Mouse (Mus musculus) embryo, embryonic 11 days (tissue): ENCODE measurements at regions not wholly inside any gene's neighbourhood (a gene's known extent, or its start where the extent isn't known, plus 50 kb on each side); places are given as distances from the start of the nearest gene placed in this dataset.

Experiments used
- DNase-seq: peaks from one replicate; pipeline ENCODE4 v3.0.0-alpha.2; 2015

DNA sequence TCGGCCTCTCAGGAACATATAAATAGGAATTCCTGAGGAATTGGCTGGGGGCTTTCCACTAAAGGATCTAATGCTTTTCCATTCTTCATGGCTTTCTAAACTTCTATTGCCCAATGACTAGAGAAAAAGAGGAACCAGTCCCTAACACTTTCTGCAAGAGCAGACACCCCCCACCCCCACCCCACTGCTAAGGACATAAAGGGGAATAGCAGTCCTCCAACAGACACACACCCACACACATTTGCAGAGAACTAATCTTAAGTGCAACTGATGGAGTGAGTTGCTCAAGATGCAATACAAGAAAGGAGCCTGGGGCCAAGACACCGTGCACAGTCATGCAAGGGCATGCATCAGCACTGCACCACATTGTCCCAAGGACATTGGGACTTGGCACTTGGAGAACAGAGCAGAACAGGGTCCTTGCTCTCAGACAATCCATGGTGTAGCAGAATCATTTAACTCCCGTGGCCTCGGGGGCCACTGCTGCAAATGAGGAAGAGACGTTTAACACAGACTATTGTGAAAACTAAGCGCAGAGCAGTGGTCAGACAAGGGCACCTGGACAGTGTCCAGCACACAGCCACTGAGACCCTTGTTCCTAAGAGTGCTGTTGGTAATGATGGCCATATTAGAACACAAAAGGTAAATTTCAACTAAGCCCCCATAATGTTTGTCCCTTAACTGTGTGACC lies 161.1 kb downstream of the Xpnpep1 start:
- no peak for DNase-seq

DNA sequence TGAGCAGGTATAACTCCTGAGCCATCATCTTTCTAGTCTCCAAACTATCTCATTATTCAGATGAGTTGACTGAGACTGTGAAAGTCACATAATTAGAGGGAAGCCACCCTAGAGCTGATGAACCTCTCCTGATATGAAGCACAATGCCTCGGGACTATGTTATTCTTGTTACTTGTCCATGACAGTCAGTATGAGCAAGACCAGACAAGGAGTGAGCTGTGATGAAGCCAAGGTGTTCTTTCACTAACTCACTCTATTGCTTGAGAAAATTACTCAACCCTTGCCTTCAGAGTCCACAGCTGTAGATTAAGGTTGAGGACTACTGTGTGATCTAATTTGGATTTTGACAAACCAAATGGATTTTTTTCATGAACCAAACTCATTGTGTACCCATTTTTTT lies 173.4 kb downstream of the Xpnpep1 start:
- no peak for DNase-seq

DNA sequence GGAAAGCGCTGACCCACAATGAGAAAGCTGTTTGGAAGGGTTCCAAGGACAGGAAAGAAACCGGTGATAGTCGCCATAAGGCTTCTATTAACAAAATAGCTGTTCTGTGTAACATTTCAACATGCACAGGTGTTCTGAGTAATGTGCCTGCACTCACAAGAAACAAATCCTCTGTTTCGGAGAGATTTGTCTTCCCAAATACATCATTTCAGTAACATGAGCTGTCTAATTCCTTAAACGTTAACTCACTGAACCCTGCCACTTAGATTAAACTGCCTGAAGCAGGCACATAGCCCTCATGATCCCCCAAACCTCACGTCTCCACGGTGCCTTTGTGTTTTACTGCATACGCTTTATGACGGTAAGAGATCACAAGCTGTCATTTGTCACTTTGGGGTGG lies 178.4 kb downstream of the Xpnpep1 start:
- DNase-seq, result peak; percentile 26

DNA sequence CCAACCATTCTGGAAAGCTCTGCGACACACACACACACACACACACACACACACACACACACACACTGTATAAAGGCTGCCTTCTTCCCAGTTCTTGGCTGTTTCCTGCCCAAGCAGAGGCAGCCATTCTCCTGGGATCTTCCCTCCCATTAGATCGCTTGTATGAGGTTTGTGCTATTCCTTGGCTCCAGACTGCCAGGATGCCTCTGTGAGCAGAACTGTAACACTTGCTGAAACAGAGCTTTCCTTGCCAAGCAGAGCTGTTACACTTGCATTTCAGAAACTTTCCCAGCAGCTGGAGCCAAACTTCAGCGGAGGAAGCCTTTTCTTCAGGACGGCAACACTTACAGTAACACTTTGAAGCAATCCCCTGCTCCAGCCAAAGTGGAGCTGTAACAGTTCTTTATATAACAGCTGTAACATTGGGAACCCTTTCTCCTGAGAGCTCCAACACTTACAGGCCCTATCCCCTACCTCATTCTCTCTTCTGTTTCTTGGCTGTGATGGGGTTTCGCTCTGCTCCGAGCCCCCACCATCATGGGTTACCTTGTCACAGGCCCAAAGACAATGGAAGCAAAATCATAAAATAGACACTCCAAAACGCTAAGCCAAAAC lies 185.8 kb downstream of the Xpnpep1 start:
- DNase-seq, result no peak

DNA sequence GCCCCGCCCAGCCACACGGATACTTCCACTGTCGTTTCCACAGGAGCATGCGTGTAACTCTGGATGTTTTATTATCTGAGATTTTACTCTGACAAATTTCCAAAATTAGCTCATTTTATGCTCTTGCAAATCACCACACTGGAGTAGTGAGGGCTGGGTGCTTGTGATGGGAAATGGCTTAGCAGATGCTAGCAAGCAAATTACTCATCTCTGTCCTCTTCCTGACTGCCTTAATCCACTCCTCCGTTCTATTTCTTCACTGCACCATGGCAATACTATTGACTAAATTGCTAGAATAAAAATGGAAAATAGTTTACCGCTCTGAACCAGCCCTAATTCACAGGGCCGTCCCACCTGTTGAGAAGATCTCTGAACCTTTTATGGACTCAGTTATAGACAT lies 223.8 kb downstream of the Xpnpep1 start:
- no peak for DNase-seq

DNA sequence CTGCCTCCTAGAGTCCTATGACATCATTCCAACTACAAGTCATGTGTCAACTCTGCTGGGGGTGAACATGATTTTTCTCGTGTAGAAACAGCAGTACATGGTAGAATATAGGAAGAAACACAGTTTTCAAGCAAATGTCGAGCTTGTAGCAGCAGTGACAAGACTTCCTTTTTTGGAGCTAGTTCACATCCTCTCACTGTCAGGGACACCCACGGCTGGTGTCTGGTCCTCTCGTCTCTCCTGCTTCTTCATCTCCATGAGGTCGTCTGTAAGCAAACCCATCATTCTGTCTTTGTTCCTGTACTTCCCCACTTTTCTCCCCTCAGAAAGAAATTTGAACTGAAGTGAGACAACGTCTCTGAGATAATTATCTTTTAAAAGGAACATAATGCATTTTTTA lies 228.0 kb downstream of the Xpnpep1 start:
- DNase-seq, result no peak

DNA sequence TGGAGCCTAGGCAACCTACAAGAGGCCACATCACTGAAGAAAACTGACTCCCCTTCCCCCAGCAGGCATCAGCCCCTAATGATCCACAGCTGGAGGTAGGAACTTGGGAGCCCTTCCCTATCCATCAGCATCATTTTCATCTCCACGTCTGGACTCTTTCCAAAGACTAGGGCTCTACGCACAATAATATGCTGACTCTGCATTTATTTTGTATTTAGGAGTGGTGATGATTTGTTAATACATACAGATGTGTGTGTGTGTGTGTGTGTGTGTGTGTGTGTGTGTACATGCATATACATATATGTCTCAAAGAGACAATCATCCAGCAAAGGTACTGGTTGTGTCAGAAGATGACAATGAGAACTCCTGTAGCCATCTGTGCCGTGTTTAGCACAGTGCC lies 251.2 kb downstream of the Xpnpep1 start:
- no peak for DNase-seq

DNA sequence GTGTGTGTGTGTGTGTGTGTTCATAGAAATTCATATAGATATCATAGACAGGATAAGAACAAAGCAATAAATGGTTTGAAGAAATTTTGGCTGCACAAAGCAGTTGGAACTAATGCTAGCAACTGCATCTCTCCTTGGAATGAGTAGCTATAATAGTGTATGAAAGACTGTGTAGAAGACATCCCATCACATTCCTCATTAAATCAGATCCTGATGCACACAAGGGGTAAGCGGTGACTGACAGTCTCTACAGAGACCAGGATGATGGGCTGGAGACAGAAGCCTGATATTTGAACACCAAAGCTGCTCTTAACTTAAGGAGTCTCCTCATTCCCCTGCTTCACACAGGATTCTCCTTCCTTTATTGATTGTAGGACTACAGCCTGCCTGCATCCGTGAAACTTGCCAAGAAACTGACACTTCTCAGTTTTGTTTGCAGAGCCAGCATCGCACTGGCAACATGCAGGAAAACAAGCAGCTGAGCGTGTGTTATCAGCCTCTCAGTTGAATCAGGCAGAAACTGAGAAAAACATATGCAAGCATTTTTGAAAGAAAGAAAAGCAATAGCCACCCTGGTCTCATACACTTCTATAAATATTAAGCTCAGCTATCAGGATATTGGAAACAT lies 271.1 kb downstream of the Xpnpep1 start:
- no peak for DNase-seq

DNA sequence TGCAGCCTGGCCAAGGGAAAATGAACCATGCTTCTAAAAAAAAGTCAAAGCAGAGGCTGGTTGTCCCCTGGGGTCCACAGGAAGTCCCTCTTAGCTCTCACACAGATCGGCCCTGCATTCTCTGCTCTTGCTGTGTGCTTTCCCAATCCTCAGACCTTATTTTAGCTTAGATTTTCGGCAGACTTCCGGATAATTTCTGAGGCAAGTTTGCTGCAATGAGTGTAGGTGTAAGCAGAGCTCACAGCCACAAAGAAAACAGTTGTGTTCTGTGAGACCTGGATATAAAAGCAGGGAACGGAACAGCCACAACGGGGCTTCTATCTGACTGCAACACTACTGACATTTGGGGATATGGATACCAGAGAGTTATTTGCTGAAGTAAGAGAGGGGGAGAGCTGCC lies 271.9 kb downstream of the Xpnpep1 start:
- DNase-seq, result no peak

DNA sequence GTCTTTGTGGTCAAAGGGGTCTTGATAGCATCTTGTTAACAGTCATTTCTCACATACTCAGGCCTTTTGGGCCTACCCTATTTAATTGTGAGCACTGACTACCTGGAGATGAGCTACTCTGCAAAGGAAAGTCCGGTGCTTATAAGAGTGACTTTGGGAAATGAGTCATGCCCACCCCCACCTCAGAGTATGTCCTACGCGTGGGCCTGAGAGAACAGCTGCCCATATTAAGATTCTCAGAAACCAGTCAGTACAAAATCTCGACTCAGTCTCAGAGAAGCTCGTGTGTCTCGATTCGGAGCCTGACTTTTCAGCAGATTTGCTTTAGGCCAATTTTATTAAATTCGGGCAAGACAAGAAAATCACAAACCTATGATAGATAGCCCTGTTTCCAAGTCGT lies 301.1 kb downstream of the Xpnpep1 start:
- DNase-seq, result no peak

DNA sequence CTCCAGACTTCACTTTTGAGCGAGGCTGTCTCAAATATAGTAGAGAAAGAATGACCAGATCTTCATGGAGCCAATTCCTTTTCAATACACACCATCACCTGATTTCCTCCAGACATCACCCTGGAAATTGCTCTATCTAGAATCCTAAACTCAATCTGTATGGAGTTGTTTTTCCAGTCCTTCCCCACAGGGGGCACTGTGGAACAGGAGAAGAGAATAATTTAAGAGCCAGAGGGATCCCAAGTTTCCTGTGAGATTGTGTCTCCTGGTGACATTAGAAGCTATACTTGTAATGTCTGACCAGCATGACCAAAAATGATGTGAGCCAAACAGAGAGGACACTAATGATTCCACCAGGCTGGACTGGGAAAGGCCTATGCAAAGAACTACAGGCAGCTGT lies 318.2 kb downstream of the Xpnpep1 start:
- no peak for DNase-seq

DNA sequence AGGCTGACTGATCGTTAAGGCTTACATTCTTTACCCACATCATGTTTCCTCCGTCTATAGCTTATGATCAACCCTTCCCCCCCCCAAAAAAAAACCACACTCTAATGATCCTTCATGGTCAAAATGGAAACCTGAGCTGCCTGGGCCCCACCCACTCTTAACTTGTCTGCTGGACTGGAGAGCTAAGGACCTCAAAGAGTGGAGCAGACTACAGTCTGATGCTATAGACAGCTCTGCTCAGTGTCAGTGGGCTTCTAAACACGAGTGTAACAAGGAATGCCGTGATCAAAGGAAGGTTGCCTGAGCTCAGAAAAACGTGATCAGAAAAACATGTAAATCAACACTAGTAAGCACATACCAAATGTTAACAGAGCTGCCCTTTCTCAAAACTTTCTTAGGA lies 324.7 kb downstream of the Xpnpep1 start:
- no peak for DNase-seq

DNA sequence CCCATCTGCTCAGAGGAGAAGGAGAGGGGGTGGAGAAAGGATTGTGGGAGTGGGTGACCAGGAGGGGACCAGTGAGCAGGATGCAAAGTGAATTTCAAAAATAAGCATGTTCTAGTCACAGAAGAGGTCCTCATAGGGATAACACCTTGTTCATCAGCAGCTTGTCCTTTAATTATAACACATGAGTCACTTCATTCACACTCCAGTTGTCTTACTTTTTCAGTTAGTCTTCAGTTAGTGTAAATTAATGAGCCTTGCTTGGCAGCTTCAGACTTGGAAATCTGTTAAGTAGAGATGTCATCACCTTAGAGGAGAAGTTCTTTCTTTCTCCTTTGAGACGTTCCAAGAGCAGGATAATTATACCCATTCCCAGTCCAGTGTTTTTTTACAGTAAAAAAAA lies 332.3 kb downstream of the Xpnpep1 start:
- no peak for DNase-seq

DNA sequence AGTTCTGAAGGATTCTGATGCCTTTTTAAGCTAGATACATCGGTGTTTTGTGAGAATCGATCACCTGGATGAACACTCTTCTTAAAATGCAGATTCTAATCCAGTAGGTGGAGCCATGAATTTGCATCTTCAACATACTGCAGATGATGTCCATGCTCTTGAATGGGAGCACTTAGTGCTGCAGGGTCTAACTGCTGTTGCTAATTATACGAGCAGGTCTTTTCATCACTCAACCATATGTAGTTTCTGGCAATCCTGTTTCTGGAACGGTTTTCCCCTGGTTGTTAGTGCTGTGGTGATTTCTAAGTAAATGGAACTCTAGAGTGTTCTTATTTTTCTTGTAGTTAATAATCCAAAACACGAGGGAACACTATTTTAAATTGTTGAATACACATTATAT lies 379.0 kb downstream of the Xpnpep1 start:
- DNase-seq, result no peak

DNA sequence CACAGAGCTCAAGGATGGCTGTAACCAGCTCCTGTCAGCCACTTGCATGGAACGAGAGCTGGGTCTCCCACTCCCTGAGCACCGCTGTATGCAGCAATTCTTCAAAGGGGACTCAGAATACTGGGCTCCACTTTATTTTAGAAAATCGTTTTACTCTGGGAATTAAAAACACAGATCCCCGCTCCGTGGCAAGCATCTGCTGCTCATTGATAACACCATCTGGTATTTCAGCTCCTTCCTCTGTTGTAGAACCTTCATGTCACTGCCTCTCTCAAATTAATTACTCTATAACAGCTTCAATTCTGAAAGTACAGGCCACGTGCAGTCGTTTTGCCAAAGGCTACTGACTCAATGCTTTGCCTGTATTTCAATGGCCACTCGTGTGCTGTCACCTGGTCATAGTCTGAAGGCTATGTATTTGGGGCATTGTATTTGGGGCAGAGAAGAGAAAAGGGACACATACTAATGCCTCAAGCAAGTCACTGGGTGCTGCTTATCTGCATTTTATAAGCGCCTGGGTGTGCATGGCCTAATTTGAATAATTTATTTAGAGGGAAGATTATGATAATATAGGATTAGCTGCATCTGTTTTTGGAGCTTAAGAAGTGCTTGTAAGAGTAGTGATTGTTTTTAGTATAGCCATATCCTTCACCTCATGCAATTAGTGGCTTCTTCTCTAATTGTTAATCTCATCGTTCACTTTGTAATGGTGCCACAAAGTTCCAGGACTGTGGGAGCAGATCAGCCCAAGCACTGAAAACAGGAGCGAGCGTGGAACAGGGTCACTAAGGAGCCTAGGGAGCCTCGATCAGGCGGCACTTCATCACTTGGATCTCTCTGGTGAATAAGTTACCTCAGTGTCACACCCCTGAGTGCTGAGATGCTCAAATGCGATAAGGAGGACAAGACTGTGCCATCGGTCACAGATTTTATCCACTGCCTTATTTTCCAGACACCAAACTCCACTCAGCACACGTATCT lies 383.3 kb downstream of the Ins1 start:
- peak; percentile 34 for DNase-seq

DNA sequence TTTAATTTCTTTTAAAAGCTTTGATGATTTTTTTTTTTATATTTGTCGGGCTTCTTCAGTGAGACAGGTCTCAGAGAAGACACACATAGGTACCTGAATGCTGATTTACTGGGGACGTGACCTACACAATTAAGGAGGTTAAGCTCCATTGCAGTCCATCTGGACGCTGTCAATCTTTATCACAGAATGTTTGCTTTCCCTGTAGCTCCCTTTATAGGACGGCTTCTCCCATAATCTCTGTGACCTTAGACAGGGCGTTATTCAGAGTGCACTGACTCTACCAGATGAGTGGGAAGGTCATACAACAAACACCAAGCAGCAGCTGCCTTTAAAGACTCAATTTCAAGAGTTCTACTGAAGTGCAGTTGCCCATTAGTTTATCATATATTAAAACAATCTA lies 376.1 kb downstream of the Ins1 start:
- DNase-seq, result peak; percentile 15

DNA sequence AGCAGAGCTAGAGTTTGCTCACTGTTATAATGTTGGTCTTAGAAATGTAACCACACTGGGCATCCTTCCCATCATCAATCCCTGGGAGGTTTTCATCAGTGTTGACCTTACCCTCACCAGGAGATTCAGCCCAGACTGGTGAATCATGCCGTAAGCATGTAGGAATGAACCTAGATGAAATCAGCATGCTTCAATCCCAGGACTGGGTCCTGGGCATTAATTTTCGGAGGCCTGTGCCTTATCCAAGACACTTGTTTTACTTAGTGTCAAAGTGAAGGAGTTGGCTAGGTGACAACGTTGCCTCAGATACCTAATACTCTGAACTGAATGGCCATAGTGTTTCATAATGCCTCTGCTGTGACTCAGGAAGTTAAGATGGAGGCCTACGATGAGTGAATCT lies 368.4 kb downstream of the Ins1 start:
- no peak for DNase-seq

DNA sequence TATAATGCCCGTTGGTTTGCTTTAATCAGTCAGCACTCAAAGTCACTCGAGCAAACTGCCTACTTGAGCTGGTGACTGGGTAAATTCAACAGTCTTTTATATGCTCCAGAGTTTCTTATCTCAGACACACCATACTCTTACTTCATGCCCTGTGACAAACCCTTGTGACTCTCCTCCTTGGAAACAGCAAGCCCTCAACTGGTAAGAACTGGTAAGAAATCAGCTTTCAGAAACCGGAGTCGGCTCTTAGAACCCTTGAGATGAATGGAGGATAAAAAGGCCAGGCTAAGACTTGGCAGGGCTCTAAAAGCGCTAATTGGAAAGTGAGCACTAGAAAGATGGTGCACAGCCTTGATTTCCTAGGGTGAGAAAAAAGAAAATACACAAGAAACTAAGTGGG lies 360.2 kb downstream of the Ins1 start:
- DNase-seq, result no peak

DNA sequence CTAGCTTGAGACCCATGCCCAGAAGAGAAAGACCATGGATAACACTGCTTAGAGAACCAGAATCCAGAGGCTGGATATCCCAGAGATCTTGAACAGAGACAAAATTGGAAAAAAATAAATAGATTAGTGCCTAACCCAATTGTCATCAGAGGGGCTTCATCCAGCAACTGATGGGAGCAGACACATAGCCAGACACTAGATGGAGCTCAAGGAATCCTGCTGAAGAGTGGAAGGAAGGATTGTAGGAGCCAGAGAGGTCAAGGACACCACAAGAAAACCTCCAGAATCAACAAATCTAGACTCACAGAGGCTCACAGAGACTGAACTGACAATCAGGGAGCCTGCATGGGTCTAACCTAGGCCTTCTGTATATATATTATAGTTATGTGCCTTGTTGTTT lies 359.4 kb downstream of the Ins1 start:
- peak; percentile 42 for DNase-seq

DNA sequence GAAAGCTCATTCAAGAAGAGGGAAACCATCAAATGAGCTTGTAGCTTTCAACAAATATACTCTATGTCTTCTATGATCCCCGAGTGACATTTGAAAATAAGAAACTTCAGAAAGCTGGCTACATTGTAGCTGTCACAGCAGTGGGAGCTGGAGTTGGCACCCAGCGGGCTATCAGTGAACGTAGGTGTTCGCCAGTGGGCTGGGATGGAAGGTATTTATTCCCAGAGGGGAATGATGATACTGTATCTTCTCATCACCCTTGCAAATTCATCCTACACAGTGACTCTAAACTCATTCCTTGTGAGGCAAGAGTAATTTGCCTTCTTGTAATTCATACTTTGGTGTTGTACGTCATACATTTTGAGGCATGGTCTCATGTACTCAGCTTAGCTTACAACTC lies 349.3 kb downstream of the Ins1 start:
- no peak for DNase-seq

DNA sequence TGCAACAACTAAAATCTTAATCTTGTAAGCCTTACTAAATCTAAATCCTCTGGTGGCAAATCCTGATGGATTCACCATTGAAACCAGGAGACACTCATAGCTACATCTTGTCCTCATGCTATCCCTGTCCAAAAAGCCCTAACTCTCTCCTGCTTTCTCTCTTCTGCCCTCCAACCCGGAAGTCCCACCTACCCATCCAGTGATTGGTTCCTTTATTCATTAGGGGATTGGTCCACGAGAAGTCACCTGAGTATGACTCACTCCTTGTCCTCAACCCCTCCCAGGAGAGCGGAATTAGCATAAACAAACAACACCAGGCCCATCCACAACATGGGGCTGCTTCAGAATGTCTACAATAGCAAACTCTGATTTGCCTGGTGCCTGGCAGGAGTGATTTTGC lies 342.8 kb downstream of the Ins1 start:
- no peak for DNase-seq

DNA sequence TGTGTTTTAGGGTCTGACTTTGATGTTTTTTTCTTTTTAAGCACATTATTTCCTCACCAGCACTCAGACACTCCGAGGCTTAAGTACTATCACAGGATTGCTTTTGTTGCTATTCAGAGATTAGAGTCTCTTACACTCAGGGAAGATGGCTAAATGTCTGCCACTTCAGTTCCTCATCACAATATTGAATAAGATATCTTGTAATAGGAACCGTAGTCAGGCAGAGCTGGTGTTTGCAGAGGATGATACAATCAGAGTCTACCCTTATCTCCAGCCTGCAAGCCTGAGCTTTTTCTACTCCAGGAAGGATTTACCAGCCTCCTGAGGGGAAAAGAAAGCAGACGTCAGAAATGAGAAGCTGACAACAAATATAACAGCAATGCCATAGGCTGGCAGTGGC lies 336.3 kb downstream of the Ins1 start:
- no peak for DNase-seq

DNA sequence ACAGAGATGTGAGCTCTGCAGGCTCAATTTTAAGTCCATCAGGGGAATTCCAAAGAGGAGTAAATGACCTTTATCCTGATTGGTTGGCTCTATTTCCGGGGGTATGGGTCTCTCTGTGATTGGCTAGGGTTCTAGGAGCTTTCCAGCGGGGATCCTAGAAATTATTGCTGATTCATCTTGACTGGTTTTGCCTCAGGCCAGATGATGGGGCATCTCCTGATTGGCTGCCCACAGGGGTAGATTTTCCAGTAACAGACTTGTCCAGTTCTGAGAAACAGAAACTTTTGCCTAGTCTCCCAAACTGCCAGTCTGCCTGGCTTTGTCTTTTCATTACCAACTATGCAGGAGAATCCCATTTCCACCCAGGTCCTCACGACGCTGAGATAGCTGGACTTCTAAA lies 301.3 kb downstream of the Ins1 start:
- DNase-seq, result peak; percentile 1

DNA sequence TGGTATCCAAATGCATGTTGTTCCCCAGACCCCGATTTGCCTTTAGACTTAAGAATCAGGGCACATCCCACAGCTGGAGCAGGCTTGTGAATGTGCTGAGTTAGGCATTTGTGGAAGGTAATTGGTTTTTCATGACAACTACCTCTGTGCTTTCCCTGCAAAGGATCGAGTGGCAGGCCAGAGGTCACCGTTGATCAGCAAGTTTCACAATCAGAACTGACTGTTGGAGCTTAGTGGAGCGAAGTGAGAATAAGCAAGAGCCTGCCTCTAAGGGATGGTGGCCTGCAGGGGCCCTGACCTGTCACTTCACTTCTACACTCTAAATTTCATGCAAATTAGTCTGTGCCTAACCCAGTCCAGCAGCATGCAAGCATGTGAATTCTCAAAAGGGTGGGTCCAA lies 270.7 kb downstream of the Ins1 start:
- DNase-seq, result peak; percentile 61
